Mouse (Mus musculus): Measurements from ENCODE around the gene Teddm1b.

DNA sequence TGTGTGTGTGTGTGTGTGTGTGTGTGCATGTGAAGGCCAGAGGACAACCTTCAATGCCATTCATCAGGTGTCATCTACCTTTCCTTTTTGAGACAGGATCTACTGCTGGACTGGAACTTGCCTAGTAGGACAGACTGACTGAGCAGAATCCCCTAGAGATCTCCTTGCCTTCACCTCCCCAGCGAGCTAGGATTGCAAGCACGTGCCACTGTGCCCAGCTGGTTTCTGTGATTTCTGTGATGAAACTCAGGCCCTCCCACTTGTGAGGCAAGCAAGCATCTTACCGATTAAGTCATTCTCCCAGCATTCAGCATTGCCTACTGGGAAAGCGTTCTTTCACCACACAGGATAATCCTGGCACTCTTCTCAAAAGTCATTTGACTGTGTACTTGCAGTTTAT lies 43.4 kb upstream of the Teddm1b start:
- no peak for TF ChIP-seq EP300 (IDR thresholded peaks at IDR 0.05; ENCODE audit: insufficient read depth, low read depth, low read length)
- TF ChIP-seq POLR2A (IDR thresholded peaks at IDR 0.05; ENCODE audit: insufficient read depth, low read depth, low read length), result no peak
